ENCODE assay signal across 24 mouse cellular contexts in the genomic region with DNA sequence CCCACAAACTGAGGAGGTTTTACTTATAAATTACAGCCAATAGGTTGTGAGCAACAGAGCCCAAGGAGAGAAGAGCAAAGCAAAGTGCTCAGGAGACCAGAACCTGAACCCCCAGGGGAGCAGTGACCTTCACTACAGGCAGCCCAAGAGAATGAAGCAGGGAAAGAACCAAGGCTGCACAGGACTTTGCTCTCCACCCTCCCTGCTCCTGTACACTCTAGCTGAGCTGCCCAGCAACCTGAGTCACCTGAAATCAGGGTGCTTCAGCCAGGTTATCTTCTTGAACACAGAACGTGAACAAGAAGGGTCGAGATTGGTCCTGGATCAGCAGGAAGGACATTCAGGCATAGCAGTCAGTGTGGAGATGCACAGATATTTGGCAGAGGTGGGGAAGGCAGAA. TPM values are rescaled to one million over a fixed set of nuclear protein-coding genes. Genes with fewer than 3 reads are reported as not detected.
DNase-seq lines count a peak whose midpoint lies in the region; ATAC-seq and TF ChIP-seq lines count a peak whose summit lies in the region.
"Had no signal": no experiment of that assay in that cellular context is flagged by ENCODE, and none has a peak within 500 bp of the region (broad histone marks: within the 10 kb centered on the region; RNA-seq: fewer than 3 reads in every experiment).

No protein-coding gene starts in this region.

- no peak for TF ChIP-seq EP300 in stomach, postnatal 0 days (optimal IDR thresholded peaks at IDR 0.05)

- no peak overlapping the region for H3K27ac ChIP-seq in limb, embryonic 13.5 days
- no peak overlapping the region for H3K27ac ChIP-seq in limb, embryonic 10.5 days
- no peak overlapping the region for H3K27ac ChIP-seq in intestine, embryonic 15.5 days
- peak overlapping the region; percentile 61; the same call in 1 of the 2 replicates for H3K27ac ChIP-seq in stomach, embryonic 14.5 days (ENCODE audit: low read length)
- H3K27ac ChIP-seq in stomach, postnatal 0 days (replicated peaks), result peak overlapping the region; percentile 13; the same call in 1 of the 2 replicates
- H3K27ac ChIP-seq: forebrain, embryonic 10.5 days; forebrain, embryonic 13.5 days; hindbrain, embryonic 12.5 days; hindbrain, embryonic 15.5 days had no signal

- peaks cover 26% of the 10 kb centered on the region for H3K4me1 ChIP-seq in limb, embryonic 13.5 days
- peaks cover 30% of the 10 kb centered on the region for H3K4me1 ChIP-seq in limb, embryonic 10.5 days
- peaks cover 10% of the 10 kb centered on the region; the same call in 1 of the 2 replicates for H3K4me1 ChIP-seq in intestine, embryonic 15.5 days (replicated peaks)
- peaks cover 9% of the 10 kb centered on the region for H3K4me1 ChIP-seq in stomach, embryonic 14.5 days (ENCODE audit: control insufficient read depth, insufficient read depth, low read length)
- no peaks in the 10 kb centered on the region for H3K4me1 ChIP-seq in stomach, postnatal 0 days (replicated peaks; ENCODE audit: control insufficient read depth, insufficient read depth)

- H3K9me3 ChIP-seq in limb, embryonic 13.5 days, result no peaks in the 10 kb centered on the region
- no peaks in the 10 kb centered on the region for H3K9me3 ChIP-seq in limb, embryonic 10.5 days (replicated peaks)
- H3K9me3 ChIP-seq in intestine, embryonic 15.5 days, result no peaks in the 10 kb centered on the region
- H3K9me3 ChIP-seq in stomach, embryonic 14.5 days (ENCODE audit: control insufficient read depth, low read depth, low read length), result no peaks in the 10 kb centered on the region
- H3K9me3 ChIP-seq in stomach, postnatal 0 days (ENCODE audit: control insufficient read depth, low read length), result no peaks in the 10 kb centered on the region
- H3K9me3 ChIP-seq: forebrain, embryonic 10.5 days; forebrain, embryonic 13.5 days; hindbrain, embryonic 12.5 days; hindbrain, embryonic 15.5 days had no signal

- H3K4me3 ChIP-seq in limb, embryonic 13.5 days, result no peak overlapping the region
- H3K4me3 ChIP-seq in limb, embryonic 10.5 days, result no peak overlapping the region
- no peak overlapping the region for H3K4me3 ChIP-seq in intestine, embryonic 15.5 days (replicated peaks)
- no peak overlapping the region for H3K4me3 ChIP-seq in stomach, embryonic 14.5 days (ENCODE audit: low read depth, low read length)
- no peak overlapping the region for H3K4me3 ChIP-seq in stomach, postnatal 0 days (ENCODE audit: low read depth, low read length)
- H3K4me3 ChIP-seq: forebrain, embryonic 10.5 days; forebrain, embryonic 13.5 days; hindbrain, embryonic 12.5 days; hindbrain, embryonic 15.5 days had no signal

- DNase-seq in limb, embryonic 10.5 days (ENCODE audit: low spot score), result no peak
- no peak for DNase-seq in stomach, postnatal 0 days (ENCODE audit: low spot score)
- no peak for DNase-seq in gastrocnemius, postnatal 25 days
- DNase-seq in cerebellum, adult 11 months, result no peak
- DNase-seq in retina, embryonic 14.5 days (ENCODE audit: low spot score), result no peak
- DNase-seq: adrenal gland, postnatal 10 days; adrenal gland, postnatal 36 days; cerebellum, adult 2 months; cerebellum, postnatal 10 days; cerebellum, postnatal 36 days; embryo, embryonic 11 days; gastrocnemius, postnatal 10 days had no signal

- WGBS in limb, embryonic 13.5 days, result 82% methylated on average over 2 of the region's 2 CpGs
- WGBS in limb, embryonic 10.5 days, result 82% methylated on average over 2 of the region's 2 CpGs
- WGBS in intestine, embryonic 15.5 days, result 61% methylated on average over 2 of the region's 2 CpGs
- WGBS in stomach, embryonic 14.5 days, result 50% methylated on average over 2 of the region's 2 CpGs
- WGBS in stomach, postnatal 0 days, result 51% methylated on average over 2 of the region's 2 CpGs

- peaks cover 32% of the 10 kb centered on the region for H3K27me3 ChIP-seq in limb, embryonic 13.5 days
- peaks cover 43% of the 10 kb centered on the region for H3K27me3 ChIP-seq in limb, embryonic 10.5 days (ENCODE audit: low read depth, poor library complexity, severe bottlenecking)
- no peaks in the 10 kb centered on the region for H3K27me3 ChIP-seq in intestine, embryonic 15.5 days (replicated peaks)
- H3K27me3 ChIP-seq in stomach, embryonic 14.5 days (ENCODE audit: control insufficient read depth, insufficient read depth, low read length), result no peaks in the 10 kb centered on the region
- H3K27me3 ChIP-seq in stomach, postnatal 0 days (ENCODE audit: control insufficient read depth, insufficient read depth, low read length), result no peaks in the 10 kb centered on the region; the same call in 1 of the 2 replicates
- H3K27me3 ChIP-seq: forebrain, embryonic 13.5 days; hindbrain, embryonic 12.5 days; hindbrain, embryonic 15.5 days had no signal

- ATAC-seq in limb, embryonic 13.5 days (ENCODE audit: low FRiP score, low read depth), result no peak
- peak; percentile 84 for ATAC-seq in intestine, embryonic 15.5 days
- ATAC-seq in stomach, embryonic 14.5 days (ENCODE audit: insufficient number of reproducible peaks, insufficient read depth, low FRiP score, low read depth), result no peak
- ATAC-seq in stomach, postnatal 0 days (ENCODE audit: low FRiP score, low TSS enrichment), result no peak
- ATAC-seq: CD4-positive, CD25-positive, alpha-beta regulatory T cell, adult 4 months; forebrain, embryonic 13.5 days; forebrain, embryonic 16.5 days; Patski had no signal

- H3K4me2 ChIP-seq in limb, embryonic 13.5 days (replicated peaks), result peak overlapping the region; percentile 11; the same call in 1 of the 2 replicates
- no peak overlapping the region for H3K4me2 ChIP-seq in intestine, embryonic 15.5 days (replicated peaks)
- H3K4me2 ChIP-seq in stomach, embryonic 14.5 days (replicated peaks; ENCODE audit: low read depth, low read length), result no peak overlapping the region
- H3K4me2 ChIP-seq in stomach, postnatal 0 days (replicated peaks; ENCODE audit: low read depth), result no peak overlapping the region
- H3K4me2 ChIP-seq: forebrain, embryonic 13.5 days; heart, embryonic 11.5 days; hindbrain, embryonic 12.5 days; hindbrain, embryonic 15.5 days had no signal

- TF ChIP-seq CTCF in stomach, postnatal 0 days (IDR thresholded peaks at IDR 0.05; ENCODE audit: low read depth), result no peak

- H3K36me3 ChIP-seq in limb, embryonic 13.5 days, result peaks cover 4% of the 10 kb centered on the region; the same call in 1 of the 2 replicates
- no peaks in the 10 kb centered on the region for H3K36me3 ChIP-seq in limb, embryonic 10.5 days
- H3K36me3 ChIP-seq in intestine, embryonic 15.5 days, result no peaks in the 10 kb centered on the region
- H3K36me3 ChIP-seq in stomach, embryonic 14.5 days (ENCODE audit: control insufficient read depth, insufficient read depth, low read length), result no peaks in the 10 kb centered on the region
- no peaks in the 10 kb centered on the region for H3K36me3 ChIP-seq in stomach, postnatal 0 days (ENCODE audit: control insufficient read depth, insufficient read depth, low read length)
- H3K36me3 ChIP-seq: hindbrain, embryonic 12.5 days; hindbrain, embryonic 15.5 days had no signal

- no peak overlapping the region for H3K9ac ChIP-seq in limb, embryonic 13.5 days
- no peak overlapping the region for H3K9ac ChIP-seq in intestine, embryonic 15.5 days
- H3K9ac ChIP-seq in stomach, embryonic 14.5 days (replicated peaks; ENCODE audit: low read depth, low read length), result no peak overlapping the region
- no peak overlapping the region for H3K9ac ChIP-seq in stomach, postnatal 0 days (ENCODE audit: low read length)
- H3K9ac ChIP-seq: forebrain, embryonic 13.5 days; hindbrain, embryonic 12.5 days; hindbrain, embryonic 15.5 days had no signal

RNA-seq across cellular contexts. Expression of gene Bmpr1b, which starts 5.3 kb away (rescaled TPM):
- 15.6 and 15.9 TPM in 2 replicates for polyA plus RNA-seq in limb, embryonic 13.5 days (2015; fragmentation: Nextera tagmentation; extraction: Ambion mirVana)
- 5.1 and 7.2 TPM in 2 replicates for polyA plus RNA-seq in limb, embryonic 10.5 days (2016; fragmentation: Nextera tagmentation; extraction: Ambion mirVana)
- polyA plus RNA-seq in intestine, embryonic 15.5 days (2015; fragmentation: Nextera tagmentation; extraction: Ambion mirVana), result 1.1 and 1.3 TPM in 2 replicates
- polyA plus RNA-seq in stomach, embryonic 14.5 days (2014; fragmentation: Nextera tagmentation; extraction: Ambion mirVana), result 12.7 and 14.2 TPM in 2 replicates
- 2.3 and 2.7 TPM in 2 replicates for polyA plus RNA-seq in stomach, postnatal 0 days (2015; fragmentation: Nextera tagmentation; extraction: Ambion mirVana)
- total RNA-seq in gastrocnemius, postnatal 25 days (2021), result 1 to 10 TPM; 1.6 to 3.6 TPM
- total RNA-seq: hematopoietic stem cell, adult 5-6 weeks had no signal
- polyA plus RNA-seq: CD4-positive, CD25-positive, alpha-beta regulatory T cell, adult 4 months; Patski had no signal

Comparison
In these comparisons a context has a peak if more than half of its experiments do, and no peak if none do; other contexts are left out.
1. H3K27ac ChIP-seq: peak in stomach, embryonic 14.5 days (single experiment) and stomach, postnatal 0 days (single experiment); none in limb, embryonic 13.5 days (single experiment), limb, embryonic 10.5 days (single experiment) and intestine, embryonic 15.5 days (single experiment).